Mouse (Mus musculus): ENCODE data around the gene Slc39a7. TPM values are rescaled to one million over a fixed set of nuclear protein-coding genes. Genes with fewer than 3 reads are reported as not detected.

The Slc39a7 gene
- total RNA-seq, 2 experiments from 2014 or later, result 81.7 to 84.4 TPM

DNA sequence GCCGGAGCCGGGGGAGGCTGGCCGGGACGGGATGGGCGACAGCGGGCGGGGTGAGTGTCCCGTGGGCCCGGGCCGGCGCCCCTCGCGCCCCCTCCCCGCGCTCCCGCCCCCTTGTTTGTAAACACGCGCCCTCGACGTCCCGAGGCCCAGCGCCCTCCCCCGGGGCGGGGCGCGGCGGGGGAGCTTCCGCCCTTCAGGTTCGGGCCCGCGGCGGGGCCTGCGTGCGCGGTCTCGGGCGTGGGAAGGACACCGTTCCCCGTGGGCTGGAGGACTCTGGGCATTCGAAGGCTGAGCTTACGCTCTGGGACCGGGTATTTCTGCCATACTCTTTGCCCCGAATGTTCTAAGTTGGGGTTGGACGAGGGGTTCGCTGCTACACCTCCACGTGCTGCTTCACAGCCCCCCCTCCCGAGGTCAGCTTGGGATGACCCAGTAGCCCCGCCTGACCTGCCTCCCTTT, 721 bp upstream of the Slc39a7 start:
- no peak for DNase-seq
- intact Hi-C loops (cut with DNase I), result loop anchor here (5.0 kb wide), 1 partner anchor 85 kb away; the partner anchor contains the start of gene H2-DMa

DNA sequence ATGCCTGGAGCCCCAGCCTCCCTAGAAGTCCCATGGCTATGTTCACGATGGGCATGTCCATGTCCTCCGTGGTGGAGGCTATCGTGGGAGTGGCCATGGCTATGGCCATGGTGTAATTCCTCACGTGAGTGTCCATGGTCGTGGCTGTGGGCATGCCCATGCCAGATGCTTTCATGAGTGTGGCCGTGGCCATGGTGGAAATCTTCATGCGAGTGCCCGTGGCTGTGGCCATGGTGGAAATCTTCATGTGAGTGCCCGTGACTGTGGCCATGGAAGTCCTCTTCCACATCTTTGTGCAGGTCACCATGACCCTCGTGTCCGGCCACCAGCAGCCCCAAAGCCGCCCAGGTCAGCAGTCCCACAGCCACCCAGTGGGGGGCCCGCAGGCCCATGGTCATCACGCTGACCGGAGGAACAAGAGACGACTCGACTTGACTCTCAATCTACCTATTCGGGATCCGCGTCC, 588 bp downstream of the Slc39a7 start:
- no peak for DNase-seq
- intact Hi-C loops (cut with DNase I), result loop anchor here (5.0 kb wide), 1 partner anchor 86 kb away; the partner anchor contains the start of gene H2-DMa

DNA sequence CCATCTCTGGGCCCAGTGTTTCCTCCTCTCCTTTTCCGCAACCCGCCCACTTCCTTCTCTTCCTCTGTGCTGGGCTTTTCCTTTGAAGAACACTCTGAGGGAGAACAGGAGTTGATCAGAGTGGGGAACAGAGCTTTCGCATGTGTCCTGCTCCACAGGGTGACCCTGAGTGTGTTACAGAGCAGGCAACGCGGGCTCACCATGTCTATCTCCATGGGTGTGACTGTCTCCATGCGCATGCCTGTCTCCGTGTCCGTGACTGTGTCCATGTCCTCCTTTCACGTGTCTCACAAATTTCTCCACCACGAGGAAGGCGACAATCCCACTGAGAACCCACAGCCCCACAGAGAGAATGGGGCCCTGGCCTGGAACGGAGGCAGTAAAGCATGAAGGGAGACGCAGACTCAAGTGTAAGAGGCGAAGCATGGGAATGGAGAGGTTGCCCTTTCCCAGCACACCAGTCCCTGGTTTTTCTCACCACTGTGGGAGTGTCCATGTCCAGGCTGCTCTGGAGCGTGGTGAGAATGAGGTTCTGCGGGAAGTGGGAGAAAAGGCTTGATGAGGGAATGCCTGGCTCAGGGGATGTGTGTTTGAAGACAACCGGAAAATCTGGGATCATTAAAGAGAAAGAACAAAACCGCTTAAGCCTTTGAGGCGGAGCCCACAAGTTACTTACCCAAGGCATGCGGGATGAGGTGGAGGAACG, 1.4 kb downstream of the Slc39a7 start:
- intact Hi-C loops (cut with DNase I), result loop anchor here (5.0 kb wide), 1 partner anchor 87 kb away; the partner anchor contains the start of gene H2-DMa
- no peak for DNase-seq

DNA sequence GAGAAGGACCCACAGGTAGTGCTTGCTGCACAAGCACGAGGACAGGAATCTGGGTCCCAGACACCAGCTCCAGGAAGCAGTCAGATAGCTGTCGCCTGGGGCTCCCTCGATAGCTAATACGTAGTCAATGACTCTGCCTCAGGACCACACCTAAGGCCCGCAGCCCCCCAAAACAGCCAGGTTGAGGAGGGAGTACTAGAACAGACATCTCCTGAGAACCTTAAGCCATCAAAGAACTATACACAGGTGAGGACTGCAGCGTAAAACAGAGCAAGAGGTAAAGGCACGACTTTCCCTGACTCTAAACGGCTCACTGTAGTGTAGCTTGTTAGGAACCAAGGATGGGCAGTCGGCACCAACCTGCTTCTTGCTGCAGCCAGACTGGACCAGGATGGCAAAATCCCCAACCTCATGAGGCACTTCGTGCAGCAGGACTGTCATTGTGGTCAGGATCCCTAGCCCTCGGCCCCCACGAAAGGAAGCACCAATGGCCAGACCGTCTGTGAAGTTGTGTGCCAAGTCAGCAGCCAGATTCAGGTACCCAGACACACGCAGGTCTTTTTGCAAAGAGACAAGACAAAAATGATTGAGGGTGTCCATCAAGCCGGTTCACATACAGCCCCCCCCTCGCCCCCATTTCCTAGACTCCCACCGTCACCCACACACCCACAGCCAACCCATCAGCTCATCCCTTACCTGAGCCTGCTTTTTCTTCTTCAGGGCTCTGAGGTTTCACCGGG, 2.2 kb downstream of the Slc39a7 start:
- DNase-seq, result no peak
- intact Hi-C loops (cut with DNase I), result no loop called here

DNA sequence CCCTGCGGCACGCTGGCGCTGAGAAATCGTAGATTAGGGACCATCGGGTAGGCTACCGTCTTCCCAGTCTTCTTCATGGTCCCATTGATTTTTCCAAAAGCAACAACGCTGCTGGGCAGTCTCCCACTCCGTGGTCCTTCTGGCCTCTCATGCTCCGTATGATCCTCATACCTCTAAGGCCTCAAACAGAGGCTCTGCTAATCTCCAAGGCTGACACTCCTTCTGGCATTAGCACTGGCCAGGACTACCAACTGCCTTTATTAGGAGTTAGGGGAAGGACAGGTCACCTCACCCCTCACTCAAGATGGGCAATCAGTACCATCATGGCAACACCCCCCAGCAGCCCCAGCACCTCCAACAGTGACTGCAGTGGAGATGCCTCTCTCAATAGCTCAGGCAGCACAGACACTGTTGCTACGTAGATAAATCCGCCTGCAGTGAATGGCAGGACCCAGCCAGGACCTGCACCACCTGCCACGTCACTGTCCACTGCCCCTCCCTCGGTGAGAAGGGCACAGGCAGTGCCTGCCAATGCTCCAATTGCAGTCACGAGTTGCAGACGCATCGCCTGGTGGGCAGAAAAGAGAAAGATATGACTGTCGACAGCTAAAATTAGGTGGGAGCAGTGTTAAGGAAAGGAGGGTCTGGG, 2.9 kb downstream of the Slc39a7 start:
- DNase-seq, result peak in 1 of 2 experiments; percentile 42
- intact Hi-C loops (cut with DNase I), result no loop called here

DNA sequence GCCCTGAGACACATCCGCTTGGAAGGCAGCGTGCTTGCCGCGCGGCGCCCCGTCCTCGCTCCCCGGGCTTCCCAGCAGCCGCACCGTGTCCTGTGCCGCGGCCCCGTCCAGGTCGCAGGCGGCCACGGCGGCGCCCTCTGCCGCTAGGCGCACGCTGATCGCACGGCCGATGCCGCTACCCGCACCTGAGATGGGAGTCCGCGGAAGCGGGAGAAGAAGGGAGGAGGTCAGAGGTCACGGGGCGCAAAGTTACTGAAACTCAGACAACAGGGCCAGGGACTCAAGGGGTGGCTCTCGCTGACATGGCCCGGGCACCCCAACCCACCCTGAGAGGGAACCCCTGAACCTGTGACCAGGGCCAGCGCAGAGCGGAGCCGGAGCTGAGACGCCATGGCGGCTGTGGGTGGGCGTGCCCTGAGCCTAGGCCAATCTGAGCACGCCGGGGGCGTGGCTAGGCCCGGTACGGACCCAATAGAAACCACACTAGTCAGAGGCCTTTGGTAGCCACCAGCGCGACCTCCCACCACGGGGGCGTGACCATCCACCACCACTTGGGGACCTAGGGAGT, 3.7 kb downstream of the Slc39a7 start, which contains the start of gene H2-Ke6:
TSS of gene H2-Ke6 (minus strand) at position 405 of the 568 bp plus-strand sequence.
- intact Hi-C loops (cut with DNase I), result no loop called here
- DNase-seq, result peak; percentile 94

DNA sequence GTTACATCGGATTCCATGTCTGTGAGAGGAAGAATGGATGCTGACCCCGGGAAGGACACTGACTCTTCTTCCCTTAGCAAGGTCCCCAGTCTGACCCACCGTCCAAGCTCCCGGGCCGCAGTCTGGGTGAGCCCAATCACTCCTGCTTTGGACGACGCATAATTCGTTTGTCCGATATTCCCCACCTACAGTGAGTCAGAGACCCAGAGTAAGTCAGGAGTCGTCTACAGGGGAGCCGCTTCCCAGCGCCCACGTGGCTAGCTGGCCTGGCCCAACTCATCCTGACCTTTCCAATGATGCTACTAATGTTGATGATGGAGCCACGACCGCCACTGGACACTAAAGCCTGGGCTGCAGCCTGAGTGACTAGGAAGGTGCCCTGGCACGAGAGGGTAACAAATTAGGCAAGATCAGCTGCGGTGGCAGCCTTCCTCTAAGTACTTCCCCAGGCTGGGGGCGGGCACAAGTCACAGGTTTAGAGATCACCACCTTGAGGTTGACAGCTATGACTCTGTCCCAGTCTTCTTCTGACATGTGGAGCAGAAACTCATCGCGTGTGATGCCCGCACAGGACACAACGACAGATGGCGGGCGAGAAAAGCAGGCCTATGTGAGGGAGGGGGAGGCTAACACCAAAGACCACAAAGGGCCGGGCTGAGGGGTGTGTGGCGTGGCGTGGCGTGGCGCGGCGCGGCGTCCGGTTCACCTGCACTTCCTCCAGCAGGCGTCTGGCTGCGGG, 4.4 kb downstream of the Slc39a7 start:
- intact Hi-C loops (cut with DNase I), result no loop called here
- DNase-seq, result peak in 1 of 2 experiments; percentile 36

DNA sequence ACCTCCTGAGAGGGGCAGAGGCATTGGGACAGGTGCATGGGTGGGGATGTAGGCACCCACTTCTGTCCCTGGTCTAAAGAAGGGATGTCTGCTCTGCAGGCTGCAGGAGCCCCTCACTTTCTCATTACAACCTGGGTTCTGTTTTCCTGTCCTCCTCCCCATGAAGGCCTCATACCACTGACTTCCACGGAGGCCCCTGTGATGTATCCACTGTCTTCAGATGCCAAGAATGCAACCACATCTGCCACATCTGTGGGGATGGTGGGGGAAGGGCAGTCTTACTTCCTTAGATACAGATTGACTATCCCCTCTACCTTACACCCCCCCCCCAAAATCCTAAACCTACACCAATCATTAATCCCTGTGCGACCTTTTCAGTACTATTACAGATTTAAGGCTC, 5.3 kb downstream of the Slc39a7 start:
- intact Hi-C loops (cut with DNase I), result no loop called here
- no peak for DNase-seq

DNA sequence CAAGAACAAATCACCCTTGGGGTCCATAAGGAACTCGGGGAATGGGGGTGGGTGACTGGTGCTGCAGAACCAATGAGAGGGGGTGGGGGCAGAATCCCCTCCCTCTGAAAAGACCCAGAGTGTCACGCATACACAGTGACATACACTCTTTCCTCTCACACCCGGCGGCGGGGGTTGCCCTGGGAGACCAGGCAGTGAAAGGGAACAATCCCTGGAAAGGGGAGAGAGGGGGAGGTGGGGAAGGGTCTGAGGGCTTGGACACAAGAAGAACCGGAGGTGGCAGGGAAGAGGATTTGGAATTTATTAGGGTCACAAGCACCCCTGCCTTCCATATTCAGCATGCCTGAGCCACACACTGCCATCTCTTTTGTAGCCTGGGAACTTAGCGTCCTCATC, 5.7 kb downstream of the Slc39a7 start:
- DNase-seq, result no peak
- intact Hi-C loops (cut with DNase I), result no loop called here

DNA sequence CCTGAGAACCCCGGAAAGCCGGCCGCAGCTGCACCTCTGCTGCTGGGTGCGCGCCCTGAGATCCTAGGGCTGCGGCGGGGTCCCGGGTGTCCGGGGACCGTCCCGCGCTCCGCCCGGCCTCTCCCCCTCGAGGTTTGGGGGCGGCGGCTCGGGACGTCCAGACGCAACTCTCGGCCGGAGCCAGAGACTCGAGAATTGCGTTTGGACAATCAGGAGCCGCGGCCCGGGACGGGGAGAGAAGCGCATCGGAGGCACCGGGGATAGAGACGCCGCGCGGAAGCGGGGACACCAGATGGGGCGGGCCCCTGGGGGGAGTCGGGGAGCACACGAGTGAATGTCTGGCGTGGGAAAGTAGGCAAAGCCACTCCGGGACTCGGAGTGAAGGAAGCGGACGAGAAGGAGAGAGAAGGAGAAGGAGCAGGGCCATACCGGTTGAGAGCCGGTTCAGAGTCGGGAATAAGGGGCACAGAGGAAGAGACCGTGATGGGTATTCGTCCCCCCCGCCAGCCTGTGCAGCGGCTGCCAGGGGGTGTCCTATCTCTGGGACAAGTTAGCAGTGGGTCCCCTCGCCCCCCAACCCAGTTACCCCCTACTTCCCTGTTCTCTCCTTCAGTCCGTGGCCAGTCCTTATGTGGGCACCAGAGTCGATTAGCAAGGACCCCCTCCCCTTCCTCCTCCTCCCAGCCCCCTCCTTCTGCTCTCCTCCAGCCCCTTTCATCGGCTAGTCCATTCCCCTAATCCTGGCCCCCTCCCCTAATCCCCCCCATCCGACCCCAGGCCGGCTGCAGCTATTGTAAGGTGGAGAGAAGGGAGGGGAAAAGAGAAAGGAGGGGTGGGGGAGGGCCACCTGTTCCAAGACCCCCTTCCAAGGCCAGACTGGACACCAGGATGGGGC, 6.4 kb downstream of the Slc39a7 start:
- no peak for DNase-seq
- intact Hi-C loops (cut with DNase I), result no loop called here

DNA sequence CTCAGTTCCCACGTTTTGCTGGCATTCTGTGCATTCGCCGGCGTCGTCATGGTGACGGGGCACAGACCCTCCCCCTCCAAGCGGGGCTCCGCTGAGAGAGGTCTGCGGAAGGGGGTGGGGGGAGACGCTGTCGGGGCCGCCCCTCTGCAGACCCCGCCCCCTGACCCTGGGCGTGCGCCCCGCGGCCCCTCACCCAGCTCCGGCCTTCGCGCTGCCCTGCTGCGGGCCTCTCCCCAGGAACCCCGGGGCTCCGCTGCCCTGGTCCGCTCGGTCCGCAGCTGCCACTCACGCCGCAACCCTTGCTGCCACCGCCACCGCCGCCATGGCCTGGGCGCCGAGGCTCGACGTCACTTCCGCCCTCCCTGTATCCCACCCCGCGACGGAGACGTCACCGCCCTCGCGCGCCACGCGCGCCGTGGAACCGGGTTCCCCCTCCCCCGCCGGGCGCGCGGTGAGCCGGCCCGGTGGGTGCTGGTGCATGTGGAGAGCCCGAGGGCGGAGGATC, 7.1 kb downstream of the Slc39a7 start, which contains the start of gene Ring1:
TSS of gene Ring1 (minus strand) at position 364 of the 505 bp plus-strand sequence.
- intact Hi-C loops (cut with DNase I), result no loop called here
- peak; percentile 91 to 92 for DNase-seq

DNA sequence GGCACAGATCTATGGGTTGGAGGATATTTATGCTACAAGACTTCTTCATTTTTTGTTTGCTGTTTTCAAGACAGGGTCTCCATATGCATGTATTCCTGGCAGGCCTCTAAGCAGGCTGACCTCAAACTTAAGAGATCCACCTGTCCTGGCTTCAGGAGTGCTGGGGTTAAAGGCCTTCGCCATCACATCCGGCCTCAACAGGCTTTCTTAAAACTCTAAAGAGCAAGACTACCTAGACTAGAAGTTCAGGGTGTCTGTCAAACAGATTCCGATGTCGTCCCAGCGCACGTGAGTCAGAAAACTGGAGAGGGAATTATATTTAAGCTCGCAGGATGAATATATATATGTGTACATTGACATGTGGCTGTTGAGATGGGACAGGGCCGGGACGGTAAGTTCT, 7.8 kb downstream of the Slc39a7 start:
- intact Hi-C loops (cut with DNase I), result no loop called here
- no peak for DNase-seq

DNA sequence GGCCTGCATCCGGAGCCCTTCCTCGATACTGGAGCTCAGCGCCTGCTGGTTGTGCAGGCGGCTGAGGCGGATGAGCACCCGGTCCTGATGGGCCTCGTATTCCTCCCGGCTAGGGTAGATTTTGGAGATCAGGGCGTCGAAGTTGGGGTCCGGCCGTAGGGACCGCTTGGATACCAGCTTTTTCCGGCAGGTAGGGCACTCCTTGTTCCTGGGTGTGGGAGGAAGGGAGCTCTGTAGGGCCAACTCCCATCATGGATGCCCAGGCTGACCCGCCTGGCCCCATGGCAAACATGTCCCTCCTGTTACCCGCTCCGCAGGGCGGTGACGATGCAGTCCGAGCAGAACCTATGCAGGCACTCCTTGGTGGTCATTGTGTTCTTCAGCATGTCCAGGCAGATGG, 8.5 kb downstream of the Slc39a7 start:
- intact Hi-C loops (cut with DNase I), result no loop called here
- DNase-seq, result no peak

DNA sequence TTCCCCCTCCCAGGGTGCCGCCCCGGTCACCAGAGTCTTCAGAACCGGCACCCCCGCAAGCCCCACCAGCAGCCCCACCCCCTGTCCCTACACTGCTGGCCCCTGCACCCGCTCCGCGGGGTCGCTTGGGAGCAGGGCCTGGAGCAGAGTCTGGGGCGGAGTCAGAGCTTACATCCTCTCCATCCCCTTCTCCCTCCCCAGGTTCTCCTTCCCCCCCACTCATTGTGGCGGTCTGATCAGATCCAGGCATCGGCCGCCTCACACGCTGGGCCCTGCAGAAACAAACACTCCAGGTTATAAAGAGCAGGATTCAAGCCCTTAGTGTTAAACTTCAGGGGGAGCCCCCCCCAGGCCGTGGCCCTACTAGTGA, 9.1 kb downstream of the Slc39a7 start:
- intact Hi-C loops (cut with DNase I), result no loop called here
- DNase-seq, result no peak

DNA sequence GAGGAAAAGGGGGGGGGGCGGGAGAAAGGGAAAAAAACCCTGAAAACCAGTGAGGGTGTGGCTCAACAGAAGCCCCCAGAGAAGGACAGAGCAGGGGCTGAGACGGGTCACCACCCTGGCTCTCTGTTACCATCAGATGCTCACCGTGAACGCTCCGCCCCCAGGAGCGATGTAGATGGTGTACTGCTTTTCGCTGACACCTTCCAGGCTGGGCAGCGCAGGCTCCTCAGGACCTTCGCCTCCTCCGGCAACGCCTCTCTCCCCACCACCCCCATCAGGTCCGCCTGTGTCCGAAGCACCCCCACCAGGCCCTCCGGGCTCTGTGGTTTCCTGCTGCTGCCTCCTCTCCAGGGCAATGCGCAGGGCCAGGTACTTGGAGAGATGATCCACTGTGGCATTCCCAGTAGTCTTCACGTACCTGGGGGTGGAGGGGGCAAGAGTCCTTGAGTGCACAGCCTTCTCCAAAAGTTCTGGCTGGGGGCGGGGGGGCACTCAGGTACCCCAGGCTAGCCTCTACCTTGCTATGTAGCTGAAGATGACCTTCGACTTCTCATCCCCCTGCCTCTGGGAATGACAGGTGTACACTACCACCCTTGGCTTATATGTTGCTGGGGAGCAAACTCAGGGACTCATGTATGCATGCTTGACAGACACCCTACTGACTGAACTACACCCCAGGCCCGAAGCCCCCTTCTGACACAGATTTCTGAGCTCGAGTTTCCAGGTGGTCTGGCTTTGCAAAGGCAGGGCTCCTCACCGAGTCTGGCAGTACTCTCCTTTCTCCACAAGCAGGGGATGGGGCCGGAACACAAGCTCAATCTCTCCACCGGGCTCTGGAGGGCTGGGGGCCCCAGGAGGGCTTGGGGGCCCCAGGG, 9.7 kb downstream of the Slc39a7 start:
- intact Hi-C loops (cut with DNase I), result no loop called here
- DNase-seq, result no peak

DNA sequence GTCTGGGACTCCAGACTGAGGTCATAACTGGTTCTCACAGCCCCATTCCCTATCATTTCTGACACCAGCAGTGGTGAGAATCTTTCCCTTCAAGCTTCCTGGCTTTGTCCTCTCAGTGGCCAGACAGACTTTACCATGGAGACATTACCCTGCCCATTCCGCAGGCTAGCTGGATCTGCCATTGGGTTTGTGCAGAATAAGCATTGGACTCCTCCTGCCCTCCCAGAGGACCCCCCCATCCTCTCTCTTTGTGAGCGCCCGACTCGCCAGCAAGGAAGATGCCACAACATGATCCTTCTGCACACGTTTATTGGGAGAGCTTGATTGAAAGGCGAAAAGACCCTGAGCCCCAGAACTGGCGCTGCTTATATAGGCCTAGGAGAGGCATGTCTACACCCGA, 18.0 kb downstream of the Slc39a7 start:
- intact Hi-C loops (cut with DNase I), result loop anchor here (1.0 kb wide), 1 partner anchor 1258 kb away; no protein-coding TSS in a partner anchor
- no peak for DNase-seq

DNA sequence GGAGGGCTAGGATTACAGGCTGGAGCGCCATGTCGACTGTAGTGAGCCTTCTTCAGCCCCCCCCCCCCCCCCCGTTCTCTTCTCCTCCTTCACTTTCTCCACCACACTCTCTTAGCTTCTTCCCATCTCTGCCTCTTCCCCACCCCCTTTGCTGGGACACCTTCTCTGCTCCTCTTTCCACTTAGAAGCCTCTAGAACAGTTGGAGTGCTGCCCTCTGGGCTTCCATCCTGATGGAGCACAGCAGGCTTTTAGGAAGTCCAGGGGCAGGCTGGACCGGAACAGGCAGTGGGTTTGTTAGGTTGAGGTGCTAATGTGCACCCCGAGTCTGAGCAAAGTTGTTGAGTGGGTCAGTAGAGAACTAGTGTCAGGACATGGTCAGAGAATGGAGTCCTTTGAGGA, 21.3 kb downstream of the Slc39a7 start:
- DNase-seq, result no peak
- intact Hi-C loops (cut with DNase I), result no loop called here

DNA sequence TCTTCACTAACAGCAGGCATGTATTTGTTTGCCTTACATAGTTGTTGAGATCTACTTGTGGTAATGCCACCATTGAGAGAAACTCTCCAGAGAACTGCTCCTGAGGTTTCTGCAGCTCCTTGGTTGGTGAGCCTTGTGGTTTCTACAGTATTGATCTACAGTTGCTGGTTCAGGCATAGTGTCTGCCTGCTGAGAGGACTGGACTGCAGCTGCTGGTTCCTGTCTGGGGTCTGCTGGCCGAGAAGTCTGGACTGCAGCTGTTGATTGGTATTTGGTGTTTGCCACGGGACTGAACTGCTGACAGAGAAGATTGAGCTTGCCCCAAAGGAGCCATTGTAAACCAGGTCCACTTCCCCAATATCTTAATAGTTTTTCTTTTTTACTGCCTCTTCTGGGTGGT, 24.9 kb downstream of the Slc39a7 start:
- no peak for DNase-seq
- intact Hi-C loops (cut with DNase I), result no loop called here
